Mouse (Mus musculus): Measurements from ENCODE around the gene Fryl.

DNA sequence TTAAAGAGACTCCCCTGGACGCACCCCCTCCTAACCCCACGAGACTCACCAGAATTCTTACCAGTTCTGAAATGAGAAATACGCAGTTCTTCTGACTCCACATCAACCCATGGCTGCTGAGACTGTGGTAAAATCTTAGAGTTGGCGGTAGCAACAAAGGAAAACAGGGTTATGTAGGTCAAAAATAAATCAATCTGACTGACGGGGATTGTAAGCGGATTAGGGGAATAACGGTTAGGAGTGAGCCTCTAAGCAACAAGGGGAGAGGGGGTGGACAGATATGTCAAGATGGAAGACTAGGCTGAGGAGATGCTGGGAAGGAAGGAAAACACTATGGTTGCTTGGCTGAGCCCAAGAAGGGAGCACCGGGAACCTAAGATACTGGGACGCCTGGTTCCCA, 44.0 kb downstream of the Fryl start:
- TF ChIP-seq TAL1 (IDR thresholded peaks at IDR 0.05; ENCODE audit: low read length) = no peak
- TF ChIP-seq GATA1 (IDR thresholded peaks at IDR 0.05; ENCODE audit: low read length) = no peak

Data from erythroblast, embryonic 14.5 days (primary cell).